Mouse (Mus musculus) myocyte (in vitro differentiated cells): ENCODE results near the gene Eps8l1. TPM values are rescaled to one million over a fixed set of nuclear protein-coding genes. Genes with fewer than 3 reads are reported as not detected.

ENCODE experiments used
- H3K27me3 ChIP-seq: one replicate; pipeline ENCODE4 v1.6.1; 2011; ENCODE audit not compliant: control insufficient read depth, insufficient read depth, insufficient read length
- H3K36me3 ChIP-seq: one replicate; pipeline ENCODE4 v1.6.1; 2011; ENCODE audit not compliant: control insufficient read depth, insufficient read depth
- H3K4me2 ChIP-seq: one replicate; pipeline ENCODE4 v1.6.1; 2011; ENCODE audit warnings: low read depth, control low read depth
- H3K4me3 ChIP-seq: one replicate; pipeline ENCODE4 v1.5.1; 2011; ENCODE audit warnings: mild to moderate bottlenecking, control low read depth, moderate library complexity
- H3K79me2 ChIP-seq: one replicate; pipeline ENCODE4 v1.6.1; 2011; ENCODE audit not compliant: control insufficient read depth, insufficient read depth
- H3ac ChIP-seq: one replicate; pipeline ENCODE4 v1.6.1; 2011; ENCODE audit not compliant: control insufficient read depth, insufficient read length
- CEBPB ChIP-seq: IDR thresholded peaks from 2 replicates; pipeline ENCODE4 v1.6.1; 2011; ENCODE audit warnings: mild to moderate bottlenecking, moderate library complexity; ENCODE audit not compliant: poor library complexity, insufficient read depth, severe bottlenecking
- E2F4 ChIP-seq: IDR thresholded peaks from one replicate; pipeline ENCODE4 v1.6.1; 2011; ENCODE audit warnings: mild to moderate bottlenecking, control low read depth, moderate library complexity; ENCODE audit not compliant: insufficient read depth
- MAX ChIP-seq: IDR thresholded peaks from one replicate; pipeline ENCODE4 v1.6.1; 2011; ENCODE audit warnings: low read depth, mild to moderate bottlenecking, control low read depth
- MYOD1 ChIP-seq, 3 experiments: IDR thresholded peaks; one replicate each; pipeline ENCODE4 v1.6.1; 2011; ENCODE audit warnings: control low read depth in 2 of 3, low read depth in 2 of 3, mild to moderate bottlenecking in 2 of 3, moderate library complexity in 1 of 3; ENCODE audit not compliant: insufficient read length in 2 of 3, control insufficient read depth in 1 of 3
- MYOG ChIP-seq, 3 experiments: IDR thresholded peaks; one replicate each; pipeline ENCODE4 v1.6.1; 2011; ENCODE audit warnings: control low read depth in 2 of 3, low read depth in 2 of 3, mild to moderate bottlenecking in 2 of 3; ENCODE audit not compliant: insufficient read length in 2 of 3, control insufficient read depth in 1 of 3, insufficient read depth in 1 of 3
- POLR2A ChIP-seq: IDR thresholded peaks from one replicate; pipeline ENCODE4 v1.6.1; 2011; ENCODE audit warnings: low read depth, mild to moderate bottlenecking, control low read depth, moderate library complexity; ENCODE audit not compliant: insufficient read length
- POLR2AphosphoS2 ChIP-seq: IDR thresholded peaks from one replicate; pipeline ENCODE4 v1.6.1; 2011; ENCODE audit warnings: low read depth, control low read depth; ENCODE audit not compliant: insufficient read length
- REST ChIP-seq: IDR thresholded peaks from one replicate; pipeline ENCODE4 v1.6.1; 2011; ENCODE audit warnings: mild to moderate bottlenecking, control low read depth, moderate library complexity; ENCODE audit not compliant: insufficient read depth, insufficient read length
- SRF ChIP-seq: IDR thresholded peaks from one replicate; pipeline ENCODE4 v1.6.1; 2011; ENCODE audit warnings: low read depth; ENCODE audit not compliant: control insufficient read depth, insufficient read length
- TCF12 ChIP-seq: IDR thresholded peaks from one replicate; pipeline ENCODE4 v1.6.1; 2011; ENCODE audit warnings: mild to moderate bottlenecking, control low read depth; ENCODE audit not compliant: poor library complexity, insufficient read depth, severe bottlenecking
- TCF3 ChIP-seq: IDR thresholded peaks from one replicate; pipeline ENCODE4 v1.6.1; 2011; ENCODE audit warnings: low read depth, control low read depth; ENCODE audit not compliant: insufficient read length
- USF1 ChIP-seq: IDR thresholded peaks from one replicate; pipeline ENCODE4 v1.6.1; 2011; ENCODE audit warnings: low read depth, mild to moderate bottlenecking, control low read depth, moderate library complexity
- polyA plus RNA-seq: library from polyadenylated mRNA; unstranded; fragments of >200 nt; fragmentation: generic; extraction: Trizol; gene quantifications from one replicate; pipeline ENCODE4 v1.2.1, GENCODE M21; 2012; ENCODE audit warnings: missing spikeins

Gene Eps8l1
- polyA plus RNA-seq, 1 experiment = 0.12 TPM

GRCm38 (mm10) chr7:4515853-4516252, 55.4 kb downstream of the Eps8l1 start:
- H3K4me2 ChIP-seq = peak overlapping the region; percentile 63
- peaks cover 3% of the 10 kb centered on the region for H3K36me3 ChIP-seq
- H3K27me3 ChIP-seq = no peaks in the 10 kb centered on the region
- TF ChIP-seq USF1 (no peak), MYOG (IDR thresholded peaks at IDR 0.05; ENCODE audit: control insufficient read depth in 1 of 3, insufficient read depth in 1 of 3, insufficient read length in 2 of 3, low read depth in 2 of 3) (peak in 2 of 3 experiments; percentile 35 to 43), POLR2A (peak; percentile 69), POLR2AphosphoS2 (peak; percentile 69), MYOD1 (IDR thresholded peaks at IDR 0.05; ENCODE audit: control insufficient read depth in 1 of 3, insufficient read length in 2 of 3, low read depth in 2 of 3) (peak in 2 of 3 experiments; percentile 53 to 56)
- no peaks in the 10 kb centered on the region for H3K79me2 ChIP-seq
- H3K4me3 ChIP-seq = peak overlapping the region; percentile 36
- H3ac ChIP-seq = no peak overlapping the region

GRCm38 (mm10) chr7:4516332-4517050, 56.0 kb downstream of the Eps8l1 start, which contains the start of gene Tnnt1:
Gene Tnnt1 (minus strand): TSS chr7:4516382.
- Histone ChIP-seq H3K36me3 (peaks cover 3% of the 10 kb centered on the region), H3K4me3 (peak within 1 kb of the TSS; percentile 36), H3K4me2 (peak within 1 kb of the TSS; percentile 66), H3ac (no peak within 1 kb of the TSS), H3K79me2 (no peaks in the 10 kb centered on the region), H3K27me3 (no peaks in the 10 kb centered on the region)
- TF ChIP-seq USF1 = no peak
- TF ChIP-seq TCF12 = peak; percentile 92
- peak; percentile 72 for TF ChIP-seq TCF3
- TF ChIP-seq MYOG (IDR thresholded peaks at IDR 0.05; ENCODE audit: control insufficient read depth in 1 of 3, insufficient read depth in 1 of 3, insufficient read length in 2 of 3, low read depth in 2 of 3) = peak; percentile 65 to 95 (median 77)
- no peak for TF ChIP-seq POLR2A
- TF ChIP-seq MYOD1 (IDR thresholded peaks at IDR 0.05; ENCODE audit: control insufficient read depth in 1 of 3, insufficient read length in 2 of 3, low read depth in 2 of 3) = peak; percentile 96 to 99 (median 97)

GRCm38 (mm10) chr7:4518487-4518886, 58.0 kb downstream of the Eps8l1 start:
- Histone ChIP-seq H3K27me3 (no peaks in the 10 kb centered on the region), H3K4me3 (no peak overlapping the region), H3K4me2 (no peak overlapping the region), H3K36me3 (no peaks in the 10 kb centered on the region), H3K79me2 (no peaks in the 10 kb centered on the region), H3ac (no peak overlapping the region)
- TF ChIP-seq REST (no peak), POLR2A (no peak), MAX (no peak), E2F4 (no peak), TCF3 (no peak), MYOG (IDR thresholded peaks at IDR 0.05; ENCODE audit: control insufficient read depth in 1 of 3, insufficient read depth in 1 of 3, insufficient read length in 2 of 3, low read depth in 2 of 3) (no peak), POLR2AphosphoS2 (no peak), MYOD1 (IDR thresholded peaks at IDR 0.05; ENCODE audit: control insufficient read depth in 1 of 3, insufficient read length in 2 of 3, low read depth in 2 of 3) (no peak), SRF (no peak), CEBPB (no peak), TCF12 (no peak), USF1 (no peak)

- Histone ChIP-seq H3ac (no peak overlapping the region), H3K4me2 (no peak overlapping the region), H3K79me2 (no peaks in the 10 kb centered on the region), H3K4me3 (no peak overlapping the region), H3K27me3 (no peaks in the 10 kb centered on the region), H3K36me3 (no peaks in the 10 kb centered on the region)
- TF ChIP-seq MYOD1 (IDR thresholded peaks at IDR 0.05; ENCODE audit: control insufficient read depth in 1 of 3, insufficient read length in 2 of 3, low read depth in 2 of 3) (no peak), REST (no peak), USF1 (no peak), SRF (no peak), E2F4 (no peak), TCF3 (no peak), CEBPB (no peak), MYOG (IDR thresholded peaks at IDR 0.05; ENCODE audit: control insufficient read depth in 1 of 3, insufficient read depth in 1 of 3, insufficient read length in 2 of 3, low read depth in 2 of 3) (no peak), MAX (no peak), TCF12 (no peak), POLR2A (no peak), POLR2AphosphoS2 (no peak)
These were observed 60.9 kb downstream of the Eps8l1 start for GRCm38 (mm10) chr7:4521231-4522003.
